Mouse (Mus musculus): ENCODE measurements around the gene Ccdc71. TPM values are rescaled to one million over a fixed set of nuclear protein-coding genes. Genes with fewer than 3 reads are reported as not detected.
A peak's percentile ranks its signal among the peaks of the same experiment; 100 is the strongest.

The Ccdc71 gene
- polyA plus RNA-seq, 2 experiments = 29.2 to 45.4 TPM

DNA sequence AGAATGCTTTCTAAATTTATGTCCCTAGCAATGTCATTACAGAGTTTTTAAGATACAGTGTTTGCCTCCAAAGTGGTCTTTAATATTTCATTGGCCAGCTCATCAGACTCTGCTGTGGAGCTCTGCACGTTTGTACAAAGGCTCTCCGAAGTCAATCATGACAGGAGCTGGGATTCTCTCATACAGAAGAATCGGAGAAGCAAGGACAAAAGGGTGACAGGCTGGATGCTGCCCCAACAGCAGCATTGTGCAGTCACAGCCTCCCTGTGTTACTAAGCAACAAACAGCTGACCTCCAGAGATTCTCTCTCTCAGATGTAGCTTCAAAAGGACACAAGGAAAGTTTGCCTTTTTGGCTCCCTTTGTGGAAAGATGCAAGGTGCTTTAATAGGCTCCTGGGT lies 24.1 kb upstream of the Ccdc71 start, which contains the start of gene BC048562:
Gene BC048562 (plus strand): TSS at position 301 of the 400 bp plus-strand sequence.
- WGBS = 79% methylated on average over 3 of the region's 3 CpGs
- DNase-seq (ENCODE audit: low spot score) = no peak
- Histone ChIP-seq H3K27ac (replicated peaks; ENCODE audit: low read depth, low read length) (no peak within 1 kb of the TSS), H3K4me3 (replicated peaks; ENCODE audit: low read length) (no peak within 1 kb of the TSS), H3K4me1 (ENCODE audit: control insufficient read depth, insufficient read depth, low read length) (no peaks in the 10 kb centered on the region), H3K27me3 (ENCODE audit: control insufficient read depth, insufficient read depth, low read length) (no peaks in the 10 kb centered on the region), H3K36me3 (ENCODE audit: control insufficient read depth, insufficient read depth, low read length) (no peaks in the 10 kb centered on the region), H3K4me2 (replicated peaks; ENCODE audit: low read depth, low read length, severe bottlenecking) (no peak within 1 kb of the TSS), H3K9me3 (ENCODE audit: control insufficient read depth, low read length) (no peaks in the 10 kb centered on the region), H3K9ac (ENCODE audit: low read depth, low read length, severe bottlenecking) (no peak within 1 kb of the TSS)
- TF ChIP-seq POLR2A (IDR thresholded peaks at IDR 0.05; ENCODE audit: borderline replicate concordance, extremely low read depth, insufficient read depth, insufficient read length) = no peak
- ATAC-seq (ENCODE audit: low FRiP score, low read depth) = no peak

DNA sequence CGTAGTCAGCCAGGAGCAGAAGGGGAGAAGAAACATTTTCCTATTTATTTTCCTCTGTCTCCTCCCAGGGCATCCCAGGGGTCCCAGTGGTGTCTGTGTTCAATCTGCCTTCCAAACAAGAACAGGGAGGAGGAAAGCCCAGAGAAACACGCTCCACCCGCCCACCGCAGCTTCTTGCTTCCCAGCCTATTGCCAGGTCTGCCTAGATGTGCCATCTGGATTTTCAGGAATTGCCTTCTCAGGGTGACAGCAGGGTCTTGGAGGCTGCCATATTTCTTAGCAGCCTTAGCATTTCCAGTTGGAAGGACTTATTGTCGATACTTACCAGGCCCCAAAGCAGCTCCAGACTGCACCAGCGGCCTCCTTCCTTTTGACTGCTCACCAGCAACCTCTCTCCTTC lies 21.2 kb upstream of the Ccdc71 start:
- no peak overlapping the region for H3K4me2 ChIP-seq (replicated peaks; ENCODE audit: low read depth, low read length, severe bottlenecking)
- no peak for ATAC-seq (ENCODE audit: low FRiP score, low read depth)
- no peaks in the 10 kb centered on the region for H3K27me3 ChIP-seq (ENCODE audit: control insufficient read depth, insufficient read depth, low read length)
- no peak overlapping the region for H3K4me3 ChIP-seq (replicated peaks; ENCODE audit: low read length)
- H3K9ac ChIP-seq (ENCODE audit: low read depth, low read length, severe bottlenecking) = no peak overlapping the region
- H3K9me3 ChIP-seq (ENCODE audit: control insufficient read depth, low read length) = no peaks in the 10 kb centered on the region
- no peaks in the 10 kb centered on the region for H3K4me1 ChIP-seq (ENCODE audit: control insufficient read depth, insufficient read depth, low read length)
- DNase-seq (ENCODE audit: low spot score) = no peak
- WGBS = 80% methylated on average over 6 of the region's 6 CpGs
- H3K36me3 ChIP-seq (ENCODE audit: control insufficient read depth, insufficient read depth, low read length) = no peaks in the 10 kb centered on the region
- no peak for TF ChIP-seq POLR2A (IDR thresholded peaks at IDR 0.05; ENCODE audit: borderline replicate concordance, extremely low read depth, insufficient read depth, insufficient read length)
- no peak overlapping the region for H3K27ac ChIP-seq (replicated peaks; ENCODE audit: low read depth, low read length)

DNA sequence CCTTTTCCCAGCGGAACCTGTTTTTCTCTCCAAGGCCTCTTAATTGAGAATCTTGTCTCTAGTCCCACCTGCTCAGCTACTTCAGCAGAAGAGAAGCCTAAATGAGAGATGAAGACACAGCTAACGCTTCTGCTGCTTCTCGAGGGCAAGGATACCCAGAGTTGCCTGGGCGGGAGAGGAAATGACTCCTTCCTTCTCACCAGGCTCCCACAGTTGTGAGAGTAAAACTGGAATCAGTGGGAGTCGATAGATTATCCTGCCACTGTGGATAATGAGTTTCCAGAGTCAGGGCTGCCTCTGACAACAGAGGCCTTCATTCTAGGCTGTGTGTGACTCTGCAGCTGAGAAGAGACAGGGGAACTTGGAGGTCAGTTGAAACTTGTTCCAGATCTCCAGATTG lies 19.8 kb upstream of the Ccdc71 start:
- Histone ChIP-seq H3K4me1 (ENCODE audit: control insufficient read depth, insufficient read depth, low read length) (no peaks in the 10 kb centered on the region), H3K27ac (replicated peaks; ENCODE audit: low read depth, low read length) (no peak overlapping the region), H3K36me3 (ENCODE audit: control insufficient read depth, insufficient read depth, low read length) (no peaks in the 10 kb centered on the region), H3K4me3 (replicated peaks; ENCODE audit: low read length) (no peak overlapping the region), H3K9me3 (ENCODE audit: control insufficient read depth, low read length) (no peaks in the 10 kb centered on the region), H3K4me2 (replicated peaks; ENCODE audit: low read depth, low read length, severe bottlenecking) (no peak overlapping the region), H3K27me3 (ENCODE audit: control insufficient read depth, insufficient read depth, low read length) (no peaks in the 10 kb centered on the region), H3K9ac (ENCODE audit: low read depth, low read length, severe bottlenecking) (no peak overlapping the region; the same call in 1 of the 2 replicates)
- ATAC-seq (ENCODE audit: low FRiP score, low read depth) (no peak), DNase-seq (ENCODE audit: low spot score) (no peak)
- TF ChIP-seq POLR2A (IDR thresholded peaks at IDR 0.05; ENCODE audit: borderline replicate concordance, extremely low read depth, insufficient read depth, insufficient read length) = no peak
- 64% methylated on average over 5 of the region's 5 CpGs for WGBS

DNA sequence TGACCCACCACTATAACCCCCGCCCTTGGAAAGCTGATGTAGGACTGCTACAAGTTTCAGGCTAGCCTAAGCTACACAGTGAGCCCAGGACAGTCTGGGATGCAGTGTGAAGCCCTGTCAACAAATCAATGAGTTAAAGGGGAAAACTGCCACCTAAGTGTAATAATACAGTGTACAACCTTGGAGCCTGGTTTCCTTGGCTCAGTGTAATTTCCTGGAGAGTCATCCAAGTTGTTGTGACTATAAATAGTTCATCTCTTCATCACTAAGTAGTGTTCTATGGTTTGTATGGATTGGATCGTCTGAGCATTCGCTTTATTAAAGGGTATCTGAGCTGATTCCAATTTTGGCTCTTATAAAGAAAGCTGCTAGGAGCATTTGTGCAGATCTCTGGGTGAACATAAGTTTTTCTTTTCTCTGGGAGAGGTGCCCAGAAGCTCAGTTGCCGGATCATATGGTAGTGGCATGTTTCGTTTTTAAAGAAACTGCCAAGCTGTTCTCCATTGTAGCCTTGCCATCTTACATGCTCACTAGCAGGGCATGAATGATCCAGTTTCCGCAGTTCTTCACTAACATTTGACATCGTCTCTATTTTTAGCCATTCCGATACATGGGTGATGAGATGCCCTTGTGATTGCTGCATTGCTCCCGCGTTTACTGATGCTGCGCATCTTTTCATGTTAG lies 18.9 kb upstream of the Ccdc71 start:
- ATAC-seq (ENCODE audit: low FRiP score, low read depth) = no peak
- Histone ChIP-seq H3K4me2 (replicated peaks; ENCODE audit: low read depth, low read length, severe bottlenecking) (no peak overlapping the region), H3K9ac (ENCODE audit: low read depth, low read length, severe bottlenecking) (no peak overlapping the region), H3K9me3 (ENCODE audit: control insufficient read depth, low read length) (no peaks in the 10 kb centered on the region), H3K4me1 (ENCODE audit: control insufficient read depth, insufficient read depth, low read length) (no peaks in the 10 kb centered on the region), H3K27ac (replicated peaks; ENCODE audit: low read depth, low read length) (no peak overlapping the region), H3K4me3 (replicated peaks; ENCODE audit: low read length) (no peak overlapping the region), H3K36me3 (ENCODE audit: control insufficient read depth, insufficient read depth, low read length) (no peaks in the 10 kb centered on the region), H3K27me3 (ENCODE audit: control insufficient read depth, insufficient read depth, low read length) (no peaks in the 10 kb centered on the region)
- no peak for TF ChIP-seq POLR2A (IDR thresholded peaks at IDR 0.05; ENCODE audit: borderline replicate concordance, extremely low read depth, insufficient read depth, insufficient read length)
- WGBS = 83% methylated on average over 11 of the region's 11 CpGs
- peak; percentile 13 for DNase-seq (ENCODE audit: low spot score)

DNA sequence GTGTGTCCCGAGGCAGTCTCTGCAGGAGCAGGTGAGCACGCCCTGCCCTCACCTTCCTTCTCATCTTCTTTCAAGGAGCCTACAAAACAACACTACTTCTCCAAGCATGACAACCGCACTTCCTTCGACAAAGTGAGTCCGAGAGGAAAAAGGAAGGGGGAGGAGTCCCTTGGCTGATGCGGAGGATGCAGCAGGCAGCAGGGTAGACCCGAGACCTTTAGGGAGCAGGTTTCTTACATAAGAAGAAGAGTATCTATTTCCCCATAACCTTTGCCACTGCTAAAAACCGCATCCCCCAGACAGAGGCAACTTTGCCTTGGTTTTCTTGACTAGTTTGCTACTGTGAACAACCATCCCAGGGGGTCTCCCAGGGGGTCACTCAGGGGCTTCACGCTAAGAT lies 15.2 kb upstream of the Ccdc71 start:
- no peaks in the 10 kb centered on the region for H3K9me3 ChIP-seq (ENCODE audit: control insufficient read depth, low read length)
- ATAC-seq (ENCODE audit: low FRiP score, low read depth) = no peak
- WGBS = 56% methylated on average over 9 of the region's 9 CpGs
- no peak overlapping the region for H3K4me2 ChIP-seq (replicated peaks; ENCODE audit: low read depth, low read length, severe bottlenecking)
- no peaks in the 10 kb centered on the region for H3K27me3 ChIP-seq (ENCODE audit: control insufficient read depth, insufficient read depth, low read length)
- H3K4me1 ChIP-seq (ENCODE audit: control insufficient read depth, insufficient read depth, low read length) = peaks cover 7% of the 10 kb centered on the region
- no peak overlapping the region for H3K9ac ChIP-seq (ENCODE audit: low read depth, low read length, severe bottlenecking)
- H3K27ac ChIP-seq (replicated peaks; ENCODE audit: low read depth, low read length) = no peak overlapping the region
- no peak for DNase-seq (ENCODE audit: low spot score)
- H3K36me3 ChIP-seq (ENCODE audit: control insufficient read depth, insufficient read depth, low read length) = peaks cover 18% of the 10 kb centered on the region
- H3K4me3 ChIP-seq (replicated peaks; ENCODE audit: low read length) = no peak overlapping the region
- TF ChIP-seq POLR2A (IDR thresholded peaks at IDR 0.05; ENCODE audit: borderline replicate concordance, extremely low read depth, insufficient read depth, insufficient read length) = no peak
